In the genomic region with DNA sequence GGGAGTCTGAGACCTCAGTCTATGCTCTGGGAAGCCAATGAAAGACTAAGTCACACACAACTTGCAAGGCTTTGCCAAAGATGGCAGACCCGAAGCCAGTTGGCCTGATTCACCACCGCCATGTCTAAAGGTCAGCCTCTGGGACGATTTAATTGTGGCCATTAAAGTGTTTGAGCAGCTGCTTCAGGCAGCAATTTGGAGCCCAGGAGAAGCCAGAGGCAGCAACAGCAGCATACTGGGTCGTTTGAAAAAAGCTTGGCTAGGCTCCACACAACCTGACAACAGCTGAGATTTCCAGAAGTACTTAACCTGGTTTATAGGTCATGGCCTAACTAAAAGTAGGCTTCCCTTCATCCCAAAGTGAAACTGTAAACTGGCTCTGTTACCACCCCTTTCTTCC, we compare ENCODE assay signal across 19 mouse cellular contexts.
DNase-seq lines count a peak whose midpoint lies in the region; ATAC-seq and TF ChIP-seq lines count a peak whose summit lies in the region.
"Had no signal": no experiment of that assay in that cellular context is flagged by ENCODE, and none has a peak within 500 bp of the region (broad histone marks: within the 10 kb centered on the region; RNA-seq: fewer than 3 reads in every experiment).

No protein-coding gene starts in this region.

- no peaks in the 10 kb centered on the region for H3K9me3 ChIP-seq in limb, embryonic 10.5 days (replicated peaks)
- H3K9me3 ChIP-seq in midbrain, postnatal 0 days (ENCODE audit: low read length), result no peaks in the 10 kb centered on the region
- H3K9me3 ChIP-seq: embryonic facial prominence, embryonic 12.5 days; forebrain, embryonic 13.5 days; heart, embryonic 13.5 days; hindbrain, embryonic 13.5 days had no signal

- no peaks in the 10 kb centered on the region for H3K36me3 ChIP-seq in limb, embryonic 10.5 days
- H3K36me3 ChIP-seq in midbrain, postnatal 0 days (ENCODE audit: insufficient read depth, low read length), result no peaks in the 10 kb centered on the region
- H3K36me3 ChIP-seq: embryonic facial prominence, embryonic 12.5 days; heart, embryonic 13.5 days; hindbrain, embryonic 13.5 days had no signal

- H3K9ac ChIP-seq in midbrain, postnatal 0 days (replicated peaks; ENCODE audit: low read length, poor library complexity, severe bottlenecking), result no peak overlapping the region
- H3K9ac ChIP-seq: embryonic facial prominence, embryonic 12.5 days; forebrain, embryonic 13.5 days; forebrain, postnatal 0 days; heart, embryonic 13.5 days; hindbrain, embryonic 13.5 days had no signal

- peak; percentile 19 for DNase-seq in adipocyte (ENCODE audit: low spot score)
- DNase-seq in brain, embryonic 14.5 days (ENCODE audit: low read depth), result peak; percentile 49
- DNase-seq in gastrocnemius, postnatal 14 days, result peak; percentile 52
- peak; percentile 30 for DNase-seq in limb, embryonic 10.5 days (ENCODE audit: low spot score)
- no peak for DNase-seq in midbrain, postnatal 0 days (ENCODE audit: low spot score)
- no peak for DNase-seq in layer of hippocampus, adult 18-20 months (ENCODE audit: low spot score in 2 of 2)
- no peak for DNase-seq in spleen, adult 18-20 months
- DNase-seq: adrenal gland, adult 8-10 months; adrenal gland, postnatal 36 days; cerebellum, adult 11-12 months; cerebellum, adult 9-10 months; cerebellum, postnatal 25 days; forebrain, postnatal 0 days had no signal

- WGBS in limb, embryonic 10.5 days, result 49% methylated on average over 4 of the region's 4 CpGs
- 77% methylated on average over 4 of the region's 4 CpGs for WGBS in midbrain, postnatal 0 days

- no peak for TF ChIP-seq POLR2A in brain, embryonic 14.5 days (IDR thresholded peaks at IDR 0.05; ENCODE audit: borderline replicate concordance, extremely low read depth, insufficient read depth, insufficient read length, poor library complexity, severe bottlenecking)

- no peaks in the 10 kb centered on the region for H3K27me3 ChIP-seq in limb, embryonic 10.5 days (ENCODE audit: low read depth, poor library complexity, severe bottlenecking)
- no peaks in the 10 kb centered on the region for H3K27me3 ChIP-seq in midbrain, postnatal 0 days (ENCODE audit: insufficient read depth, low read length)
- H3K27me3 ChIP-seq: embryonic facial prominence, embryonic 12.5 days; forebrain, embryonic 13.5 days; heart, embryonic 13.5 days; hindbrain, embryonic 13.5 days had no signal

- ATAC-seq in midbrain, postnatal 0 days (ENCODE audit: low FRiP score), result no peak
- no peak for ATAC-seq in inflammation-experienced regulatory T-cells, adult 6 months
- ATAC-seq: forebrain, embryonic 13.5 days; forebrain, postnatal 0 days; intestine, postnatal 0 days had no signal

- no peak for TF ChIP-seq CTCF in brain, embryonic 14.5 days (IDR thresholded peaks at IDR 0.05; ENCODE audit: borderline replicate concordance, extremely low read depth, insufficient read depth, insufficient read length)
- TF ChIP-seq CTCF in midbrain, postnatal 0 days (IDR thresholded peaks at IDR 0.05), result no peak

- no peak overlapping the region for H3K4me3 ChIP-seq in limb, embryonic 10.5 days
- no peak overlapping the region for H3K4me3 ChIP-seq in midbrain, postnatal 0 days (ENCODE audit: low read depth, low read length)
- H3K4me3 ChIP-seq: embryonic facial prominence, embryonic 12.5 days; forebrain, embryonic 13.5 days; heart, embryonic 13.5 days; hindbrain, embryonic 13.5 days had no signal

- no peaks in the 10 kb centered on the region for H3K4me1 ChIP-seq in limb, embryonic 10.5 days
- no peaks in the 10 kb centered on the region for H3K4me1 ChIP-seq in midbrain, postnatal 0 days (ENCODE audit: insufficient read depth, low read length)
- H3K4me1 ChIP-seq: embryonic facial prominence, embryonic 12.5 days; heart, embryonic 13.5 days; hindbrain, embryonic 13.5 days had no signal

- intact Hi-C loops in gastrocnemius, postnatal 14 days (cut with DNase I; ENCODE audit: low total_unique reads), result no loop called here

- H3K4me2 ChIP-seq in midbrain, postnatal 0 days (ENCODE audit: low read depth, low read length, poor library complexity, severe bottlenecking), result no peak overlapping the region
- H3K4me2 ChIP-seq: embryonic facial prominence, embryonic 12.5 days; forebrain, embryonic 13.5 days; heart, embryonic 13.5 days; hindbrain, embryonic 13.5 days had no signal

- no peak overlapping the region for H3K27ac ChIP-seq in limb, embryonic 10.5 days
- no peak overlapping the region for H3K27ac ChIP-seq in midbrain, postnatal 0 days (ENCODE audit: low read depth, low read length)
- H3K27ac ChIP-seq: embryonic facial prominence, embryonic 12.5 days; forebrain, embryonic 13.5 days; heart, embryonic 13.5 days; hindbrain, embryonic 13.5 days had no signal

Comparison
In these comparisons a context has a peak if more than half of its experiments do, and no peak if none do; other contexts are left out.
1. DNase-seq: peak in adipocyte (single experiment), brain, embryonic 14.5 days (single experiment), gastrocnemius, postnatal 14 days (single experiment) and limb, embryonic 10.5 days (single experiment); none in midbrain, postnatal 0 days (single experiment), layer of hippocampus, adult 18-20 months (0 of 2) and spleen, adult 18-20 months (0 of 2).